Mouse (Mus musculus) CD4-positive, CD25-positive, alpha-beta regulatory T cell (primary cell): ENCODE measurements around the gene Ddx20. TPM values are rescaled to one million over a fixed set of nuclear protein-coding genes. Genes with fewer than 3 reads are reported as not detected.

ENCODE experiments used
- polyA plus RNA-seq: library from polyadenylated mRNA; unstranded; fragments of 100-300 nt; shearing (Covaris generic); gene quantifications from one replicate; pipeline ENCODE4 v1.2.1, GENCODE M21; 2017

Ddx20 gene
- 29.1 TPM for polyA plus RNA-seq

DNA sequence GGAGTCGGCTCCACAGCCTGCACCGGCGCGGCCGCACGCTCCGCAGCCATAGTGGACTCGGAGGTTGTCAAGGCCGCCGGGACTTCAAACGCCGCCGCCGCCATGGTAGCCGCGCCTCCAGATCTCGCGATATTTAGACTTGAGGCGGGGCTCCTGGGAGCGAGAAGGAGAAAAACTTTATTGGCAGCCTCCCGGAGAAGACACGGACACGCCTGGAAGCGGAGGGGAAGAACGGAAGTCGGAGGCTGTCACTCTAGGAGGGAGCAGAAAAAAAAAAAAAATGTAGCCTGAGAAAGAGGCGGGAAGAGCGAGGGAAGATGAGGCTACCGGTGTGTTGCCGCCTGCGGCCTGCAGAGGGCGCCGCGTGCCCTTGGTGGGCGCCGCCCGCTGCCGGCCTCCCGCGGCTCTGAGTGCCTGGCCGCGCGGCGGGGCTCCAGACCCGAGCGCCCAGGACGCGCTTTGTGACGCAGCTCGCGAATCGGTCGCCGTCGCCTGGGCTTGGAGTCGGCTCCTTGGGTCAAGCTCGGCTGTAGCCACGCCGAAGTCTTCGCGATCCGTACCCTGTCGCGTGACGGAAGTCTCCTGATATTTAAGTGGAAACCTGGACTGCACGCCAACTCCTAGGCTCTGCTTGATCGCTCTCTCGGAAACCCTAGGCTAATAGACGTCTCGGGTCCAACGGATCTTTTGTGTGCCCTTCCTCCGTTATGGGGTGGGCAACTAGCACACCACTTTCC is at the start of gene Ddx20:
TSS of gene Ddx20 (minus strand) at position 251 of the 737 bp plus-strand sequence.

DNA sequence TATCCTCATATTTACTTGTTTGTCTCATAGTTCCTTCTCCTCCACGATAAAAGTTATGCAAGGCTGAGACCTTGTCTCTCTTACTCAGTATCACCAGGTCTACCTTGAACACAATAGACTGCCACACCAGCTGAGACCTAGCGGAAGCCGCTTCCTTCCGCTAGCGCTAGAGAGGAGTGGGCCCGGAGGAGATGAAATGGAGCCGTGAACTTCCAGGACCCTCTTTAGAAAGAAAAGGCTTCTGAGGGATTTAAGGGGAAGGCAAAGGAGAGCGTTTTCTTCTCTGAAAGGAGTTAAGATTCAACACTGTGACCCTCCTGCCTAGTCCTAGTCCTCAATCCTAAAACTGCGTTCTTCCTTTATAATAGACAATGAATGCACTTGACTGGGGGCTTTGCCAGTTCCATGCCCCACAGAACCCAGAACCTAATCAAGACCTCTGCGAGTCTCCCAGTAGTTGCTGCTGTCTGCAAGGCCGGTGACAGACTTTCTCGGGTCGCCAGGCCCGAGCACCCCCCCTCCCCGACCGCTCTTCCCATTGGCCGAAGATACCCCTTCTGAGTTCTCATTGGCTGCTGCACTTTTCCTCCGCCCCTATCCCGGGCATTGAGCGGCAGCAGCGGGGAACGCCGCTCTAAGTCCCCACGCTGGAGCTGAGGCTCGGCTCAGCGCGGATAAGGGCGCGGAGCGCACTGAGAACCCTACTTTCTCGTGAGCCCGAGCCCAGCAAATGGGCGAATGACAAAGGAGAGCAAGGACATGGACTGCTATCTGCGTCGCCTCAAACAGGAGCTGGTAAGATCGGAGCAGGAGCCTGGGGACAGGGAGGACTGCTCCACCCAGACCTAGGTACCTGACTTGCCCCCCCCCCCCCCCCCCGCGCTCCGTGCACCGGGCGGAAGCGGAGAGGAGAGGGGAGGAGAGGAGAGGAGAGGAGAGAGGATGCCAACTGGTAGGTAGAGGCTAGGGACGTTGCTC is 16.9 kb upstream of the Ddx20 start, which contains the start of gene Inka2:
TSS of gene Inka2 (plus strand) at position 569 of the 978 bp plus-strand sequence.

Other genes with a start within 250 kb of the Ddx20 start
- gene Kcnd3, start 235.2 kb downstream of the Ddx20 start, polyA plus RNA-seq, result not detected
- 3.1 TPM for gene Inka2, start 17.0 kb upstream of the Ddx20 start, polyA plus RNA-seq
- 278 TPM for gene Rap1a, start 113.8 kb upstream of the Ddx20 start, polyA plus RNA-seq
- gene Adora3, start 183.3 kb upstream of the Ddx20 start, polyA plus RNA-seq, result not detected
- not detected for gene Tmigd3, start 183.3 kb upstream of the Ddx20 start, polyA plus RNA-seq
- gene I830077J02Rik, start 245.1 kb upstream of the Ddx20 start, polyA plus RNA-seq, result 0.60 TPM